Mouse (Mus musculus) MEL (cell line): ENCODE results near the gene Pdzd2. TPM values are rescaled to one million over a fixed set of nuclear protein-coding genes. Genes with fewer than 3 reads are reported as not detected.

ENCODE experiments used
- DNase-seq: peaks from one replicate; pipeline ENCODE4 v3.0.0; 2011; ENCODE audit warnings: low read depth, low spot score
- H3K27ac ChIP-seq: 2 replicates; pipeline ENCODE4 v1.5.1; 2012; ENCODE audit warnings: low read depth, mild to moderate bottlenecking, control low read depth, low read length, moderate library complexity; ENCODE audit not compliant: control insufficient read depth
- H3K27me3 ChIP-seq, 2 experiments: fragments of 150-350 bp in 1 of 2; sonication (generic) in 1 of 2; 2 replicates each; pipeline ENCODE4 v1.6.1; 2012; ENCODE audit warnings: low read length in 2 of 2, mild to moderate bottlenecking in 2 of 2, improper control_type of control experiment in 1 of 2, moderate library complexity in 1 of 2; ENCODE audit not compliant: insufficient read depth in 2 of 2, control insufficient read depth in 1 of 2
- H3K36me3 ChIP-seq, 2 experiments: 2 replicates each; pipeline ENCODE4 v1.6.1; 2012 to 2014; ENCODE audit warnings: low read length in 2 of 2, improper control_type of control experiment in 1 of 2, inconsistent platforms in 1 of 2, mild to moderate bottlenecking in 1 of 2; ENCODE audit not compliant: insufficient read depth in 2 of 2, control insufficient read depth in 1 of 2
- H3K4me1 ChIP-seq, 2 experiments: fragments of 150-350 bp in 1 of 2; sonication (generic) in 1 of 2; 2 replicates each; pipeline ENCODE4 v1.6.1; 2012; ENCODE audit warnings: low read length in 2 of 2, improper control_type of control experiment in 1 of 2, mild to moderate bottlenecking in 1 of 2; ENCODE audit not compliant: insufficient read depth in 2 of 2, control insufficient read depth in 1 of 2
- H3K4me3 ChIP-seq, 2 experiments: fragments of 150-350 bp in 1 of 2; sonication (generic) in 1 of 2; 2 replicates each; pipeline ENCODE4 v1.5.1; 2012; ENCODE audit warnings: low read depth in 2 of 2, low read length in 2 of 2, mild to moderate bottlenecking in 2 of 2, moderate library complexity in 2 of 2, control low read depth in 1 of 2, improper control_type of control experiment in 1 of 2; ENCODE audit not compliant: control insufficient read depth in 1 of 2, insufficient read depth in 1 of 2
- H3K79me2 ChIP-seq: 2 replicates; pipeline ENCODE4 v1.6.1; 2012; ENCODE audit warnings: mild to moderate bottlenecking, low read length, moderate library complexity; ENCODE audit not compliant: control insufficient read depth, poor library complexity, insufficient read depth
- H3K9ac ChIP-seq: 2 replicates; pipeline ENCODE4 v1.6.1; 2012; ENCODE audit warnings: low read depth, mild to moderate bottlenecking, control low read depth, low read length, moderate library complexity; ENCODE audit not compliant: control insufficient read depth, poor library complexity, severe bottlenecking
- H3K9me3 ChIP-seq: fragments of 150-350 bp; sonication (generic); replicated peaks from 2 replicates; pipeline ENCODE4 v1.6.1; 2012; ENCODE audit warnings: mild to moderate bottlenecking, low read length, improper control_type of control experiment, moderate library complexity; ENCODE audit not compliant: insufficient read depth
- CHD1 ChIP-seq: IDR thresholded peaks from 2 replicates; pipeline ENCODE4 v1.6.1; 2012; ENCODE audit warnings: low read depth, mild to moderate bottlenecking, inconsistent platforms, low read length, improper control_type of control experiment
- CTCF ChIP-seq, 3 experiments: IDR thresholded peaks in 2 of 3; conservative IDR thresholded peaks in 1 of 3; 2 replicates each; pipeline ENCODE4 v1.5.1; 2011 to 2012; ENCODE audit warnings: low read length in 3 of 3, low read depth in 2 of 3, mild to moderate bottlenecking in 2 of 3, improper control_type of control experiment in 1 of 3, inconsistent platforms in 1 of 3, mixed read lengths in 1 of 3, moderate library complexity in 1 of 3; ENCODE audit not compliant: control insufficient read depth in 1 of 3, insufficient read depth in 1 of 3, poor library complexity in 1 of 3, severe bottlenecking in 1 of 3
- E2F4 ChIP-seq: IDR thresholded peaks from 2 replicates; pipeline ENCODE4 v1.6.1; 2011; ENCODE audit warnings: low read depth, low read length, improper control_type of control experiment, borderline replicate concordance
- ETS1 ChIP-seq: IDR thresholded peaks from 2 replicates; pipeline ENCODE4 v1.6.1; 2012; ENCODE audit warnings: low read depth, mild to moderate bottlenecking, inconsistent platforms, low read length, improper control_type of control experiment, moderate library complexity
- GATA1 ChIP-seq: IDR thresholded peaks from 2 replicates; pipeline ENCODE4 v1.6.1; 2011; ENCODE audit warnings: low read depth, low read length, improper control_type of control experiment
- JUND ChIP-seq: IDR thresholded peaks from 2 replicates; pipeline ENCODE4 v1.6.1; 2011; ENCODE audit warnings: low read depth, mild to moderate bottlenecking, improper control_type of control experiment, low read length
- KAT2A ChIP-seq: conservative IDR thresholded peaks from 2 replicates; pipeline ENCODE4 v1.6.1; 2012; ENCODE audit warnings: low read depth, low read length, improper control_type of control experiment, inconsistent platforms
- MAX ChIP-seq: IDR thresholded peaks from 2 replicates; pipeline ENCODE4 v1.6.1; 2011; ENCODE audit warnings: low read length, improper control_type of control experiment
- MAZ ChIP-seq: IDR thresholded peaks from 2 replicates; pipeline ENCODE4 v1.6.1; 2012; ENCODE audit warnings: low read depth, mild to moderate bottlenecking, inconsistent platforms, low read length, improper control_type of control experiment
- MEF2A ChIP-seq: IDR thresholded peaks from 2 replicates; pipeline ENCODE4 v1.6.1; 2014; ENCODE audit warnings: low read depth, mild to moderate bottlenecking, inconsistent platforms, low read length, improper control_type of control experiment; ENCODE audit not compliant: poor library complexity, insufficient replicate concordance, severe bottlenecking; ENCODE audit errors: extremely low read depth
- MXI1 ChIP-seq: IDR thresholded peaks from 2 replicates; pipeline ENCODE4 v1.6.1; 2011; ENCODE audit warnings: mild to moderate bottlenecking, low read depth, low read length, improper control_type of control experiment
- MYB ChIP-seq: IDR thresholded peaks from 2 replicates; pipeline ENCODE4 v1.6.1; 2011; ENCODE audit warnings: mild to moderate bottlenecking, low read depth, low read length, improper control_type of control experiment
- NRF1 ChIP-seq: IDR thresholded peaks from 2 replicates; pipeline ENCODE4 v1.6.1; 2014; ENCODE audit warnings: low read depth, mild to moderate bottlenecking, inconsistent platforms, low read length, improper control_type of control experiment, moderate library complexity; ENCODE audit not compliant: poor library complexity, insufficient read depth, severe bottlenecking
- POLR2A ChIP-seq, 2 experiments: IDR thresholded peaks; 2 replicates each; pipeline ENCODE4 v1.6.1; 2011 to 2012; ENCODE audit warnings: low read length in 2 of 2, mild to moderate bottlenecking in 2 of 2, control low read depth in 1 of 2, improper control_type of control experiment in 1 of 2, low read depth in 1 of 2, moderate library complexity in 1 of 2; ENCODE audit not compliant: control insufficient read depth in 1 of 2, insufficient read depth in 1 of 2, poor library complexity in 1 of 2
- TAL1 ChIP-seq: IDR thresholded peaks from 2 replicates; pipeline ENCODE4 v1.6.1; 2012; ENCODE audit warnings: mild to moderate bottlenecking, inconsistent platforms, low read length, moderate library complexity, mixed read lengths
- TBP ChIP-seq: IDR thresholded peaks from 2 replicates; pipeline ENCODE4 v1.8.0; 2011; ENCODE audit warnings: low read depth, low read length, improper control_type of control experiment
- TCF12 ChIP-seq: IDR thresholded peaks from 2 replicates; pipeline ENCODE4 v1.6.1; 2014; ENCODE audit warnings: low read depth, mild to moderate bottlenecking, inconsistent platforms, low read length, improper control_type of control experiment, moderate library complexity
- UBTF ChIP-seq: IDR thresholded peaks from 2 replicates; pipeline ENCODE4 v1.6.1; 2012; ENCODE audit warnings: low read depth, mild to moderate bottlenecking, inconsistent platforms, low read length, improper control_type of control experiment, moderate library complexity, borderline replicate concordance; ENCODE audit not compliant: insufficient read depth
- ZKSCAN1 ChIP-seq: IDR thresholded peaks from 2 replicates; pipeline ENCODE4 v1.6.1; 2012; ENCODE audit warnings: low read depth, mild to moderate bottlenecking, inconsistent platforms, low read length, improper control_type of control experiment, moderate library complexity
- ZNF384 ChIP-seq: IDR thresholded peaks from 2 replicates; pipeline ENCODE4 v1.6.1; 2012; ENCODE audit warnings: low read depth, mild to moderate bottlenecking, inconsistent platforms, low read length, improper control_type of control experiment
- polyA plus RNA-seq, 2 experiments: library from polyadenylated mRNA; stranded (reverse) in 1 of 2; unstranded in 1 of 2; fragments of >175 nt in 1 of 2; fragments of >200 nt in 1 of 2; gene quantifications; 2 replicates each; pipeline versions ENCODE4 v1.2.1 to v1.2.4; 2012; ENCODE audit warnings: low replicate concordance in 2 of 2, low read depth in 1 of 2; ENCODE audit not compliant: insufficient read length in 2 of 2, insufficient read depth in 1 of 2, missing spikeins in 1 of 2
- total RNA-seq: library from RNA; depleted of rRNA; stranded (reverse); fragments of 300-350 nt; gene quantifications from 2 replicates; pipeline ENCODE4 v1.2.3, GENCODE M21; 2012

The Pdzd2 gene
- total and polyA plus RNA-seq, 3 experiments, result 0.15 to 0.33 TPM; not detected in 1

GRCm38 (mm10) chr15:12365416-12366071, 374.2 kb downstream of the Pdzd2 start:
- H3K27me3 ChIP-seq, result no peaks in the 10 kb centered on the region
- H3K4me1 ChIP-seq, result peaks cover 19 to 44% of the 10 kb centered on the region in 2 experiments
- no peak for DNase-seq
- no peaks in the 10 kb centered on the region; the same call in 1 of the 2 replicates for H3K79me2 ChIP-seq
- H3K27ac ChIP-seq, result no peak overlapping the region
- H3K36me3 ChIP-seq, result peaks cover 0 to 35% of the 10 kb centered on the region in 2 experiments; a peak in 2 of 4 replicates
- TF ChIP-seq CHD1, result no peak
- no peak for TF ChIP-seq ETS1
- no peak for TF ChIP-seq MYB
- TF ChIP-seq MXI1, result no peak
- no peak for TF ChIP-seq JUND
- no peak for TF ChIP-seq ZKSCAN1
- no peak for TF ChIP-seq ZNF384
- TF ChIP-seq CTCF (IDR thresholded peaks at IDR 0.05 in 2 of 3, conservative IDR thresholded peaks at IDR 0.05 in 1 of 3; ENCODE audit: control insufficient read depth in 1 of 3, insufficient read depth in 1 of 3, low read depth in 2 of 3, low read length in 3 of 3, poor library complexity in 1 of 3, severe bottlenecking in 1 of 3), result no peak
- no peak for TF ChIP-seq TAL1
- TF ChIP-seq NRF1, result no peak
- no peak for TF ChIP-seq UBTF
- no peak for TF ChIP-seq TBP
- no peak for TF ChIP-seq MAZ
- TF ChIP-seq KAT2A, result no peak
- no peak for TF ChIP-seq E2F4
- no peak for TF ChIP-seq MAX
- no peak overlapping the region for H3K9ac ChIP-seq
- no peaks in the 10 kb centered on the region for H3K9me3 ChIP-seq
- H3K4me3 ChIP-seq, result no peak overlapping the region

DNA sequence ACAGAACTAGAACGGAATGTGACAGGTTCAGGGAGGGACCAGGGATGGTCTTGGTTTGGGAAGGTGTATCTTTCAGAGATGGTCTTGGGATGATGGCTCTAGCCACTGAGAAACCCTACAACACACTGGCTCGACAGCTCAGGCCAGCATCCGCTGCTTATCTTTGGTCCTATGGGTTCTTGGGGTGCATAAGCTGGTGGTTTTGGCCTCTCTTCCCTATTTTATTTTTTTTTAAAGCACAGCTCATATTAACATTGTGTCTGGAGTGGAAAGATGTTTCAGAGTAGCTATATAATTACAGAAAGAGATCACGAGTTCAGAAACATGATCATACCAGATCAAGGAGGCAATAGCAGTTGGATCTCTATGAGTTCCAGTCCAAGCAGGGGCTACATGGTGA, 375.6 kb downstream of the Pdzd2 start:
- Histone ChIP-seq H3K9me3 (no peaks in the 10 kb centered on the region), H3K27me3 (no peaks in the 10 kb centered on the region), H3K36me3 (peaks cover 0 to 33% of the 10 kb centered on the region in 2 experiments; a peak in 2 of 4 replicates), H3K27ac (no peak overlapping the region), H3K4me1 (peaks cover 19 to 42% of the 10 kb centered on the region in 2 experiments), H3K4me3 (no peak overlapping the region), H3K79me2 (no peaks in the 10 kb centered on the region; the same call in 1 of the 2 replicates), H3K9ac (no peak overlapping the region)
- peak; percentile 52 for DNase-seq
- TF ChIP-seq POLR2A (IDR thresholded peaks at IDR 0.05; ENCODE audit: control insufficient read depth in 1 of 2, insufficient read depth in 1 of 2, low read depth in 1 of 2, low read length in 2 of 2, poor library complexity in 1 of 2), result no peak
- no peak for TF ChIP-seq MAZ
- TF ChIP-seq MEF2A, result no peak
- TF ChIP-seq GATA1, result peak; percentile 27; the same call in 1 of the 2 replicates
- TF ChIP-seq TCF12, result no peak
- TF ChIP-seq NRF1, result no peak
- peak; percentile 75 for TF ChIP-seq ZNF384
